Mouse (Mus musculus): ENCODE data around the gene Rbm5.

Rbm5 gene

DNA sequence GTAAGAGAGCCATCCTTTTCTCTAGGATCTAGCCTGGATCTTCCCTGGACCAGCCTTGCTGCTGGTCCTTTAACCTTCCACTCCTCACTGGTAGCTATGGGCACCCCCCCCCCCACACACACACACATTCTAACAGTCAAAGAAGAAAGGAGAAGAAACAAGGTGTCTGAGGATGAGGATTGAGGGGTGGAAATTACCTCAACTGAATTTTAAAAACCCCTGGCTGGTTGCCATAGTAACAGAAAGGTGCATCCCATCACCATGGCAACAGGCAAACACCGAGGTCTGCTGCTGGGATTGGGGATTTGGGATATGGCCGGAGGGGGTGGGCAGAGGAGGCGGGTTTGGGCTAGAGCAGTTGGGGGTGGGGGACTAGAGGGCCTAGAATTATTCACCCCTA lies 41.1 kb downstream of the Rbm5 start:
- DNase-seq (ENCODE audit: low spot score in 2 of 2), result no peak

- no peak for DNase-seq (ENCODE audit: low spot score in 2 of 2)
Observed at GRCm38 (mm10) chr9:107728919-107729670, 41.7 kb downstream of the Rbm5 start.

DNA sequence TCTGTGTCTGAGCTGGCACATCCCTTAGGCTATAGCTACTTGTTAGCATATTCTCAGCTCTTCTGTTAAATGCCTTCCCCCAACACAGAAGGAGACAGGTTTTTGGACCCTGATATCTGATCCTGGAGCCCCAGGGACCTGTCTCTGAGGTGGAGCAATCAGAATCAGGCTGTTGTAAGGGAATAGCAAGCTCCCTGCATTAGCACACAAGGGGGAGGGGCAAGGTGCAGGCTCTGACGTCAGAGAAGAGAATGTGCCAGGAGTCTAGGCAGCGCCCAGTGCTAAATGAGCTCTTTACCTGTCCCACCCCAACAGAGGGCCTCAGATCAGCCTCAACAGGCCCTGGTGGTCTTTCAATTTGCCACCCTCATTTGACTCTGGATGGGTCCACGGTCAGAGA lies 43.8 kb downstream of the Rbm5 start:
- no peak for DNase-seq (ENCODE audit: low spot score in 2 of 2)

GRCm38 (mm10) chr9:107724796-107725195 lies 46.0 kb downstream of the Rbm5 start:
- DNase-seq (ENCODE audit: low spot score in 2 of 2), result no peak

DNA sequence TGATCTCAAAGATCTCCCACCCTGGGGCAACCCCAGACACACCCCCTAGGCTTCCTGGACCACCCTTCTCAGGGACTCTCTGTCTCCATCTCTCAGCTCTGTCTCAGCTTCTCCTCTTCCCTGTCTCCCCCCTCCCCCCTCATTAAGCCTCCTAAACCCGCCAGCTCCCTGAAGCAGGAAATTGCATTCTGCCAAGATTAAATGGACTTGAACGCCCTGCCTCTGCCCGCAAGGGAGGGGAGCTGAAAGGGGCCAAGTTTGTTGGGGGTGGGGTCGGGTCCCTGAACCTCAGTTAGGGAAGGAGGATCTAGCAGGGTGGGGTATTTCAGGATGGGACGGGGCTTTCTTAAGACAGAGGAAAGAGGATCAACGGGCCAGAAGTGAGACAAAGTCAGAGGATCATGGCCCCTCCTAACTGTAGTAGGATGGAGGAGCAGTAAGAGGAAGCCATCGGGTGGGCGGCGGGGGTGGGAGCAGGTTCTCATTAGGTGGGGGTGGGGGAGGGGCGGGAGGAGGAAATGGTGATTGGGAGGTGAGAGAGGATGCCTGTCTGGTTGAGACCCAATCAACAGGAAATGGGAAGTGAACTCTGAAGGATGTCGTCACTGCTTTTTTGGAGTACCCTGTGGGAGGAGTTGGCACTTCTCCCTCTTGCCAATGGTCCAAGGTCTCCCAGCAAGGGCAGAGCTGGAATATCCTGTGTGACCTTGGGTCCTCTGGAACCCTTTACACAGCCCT lies 46.8 kb downstream of the Rbm5 start:
- DNase-seq (ENCODE audit: low spot score in 2 of 2), result no peak

- no peak for DNase-seq (ENCODE audit: low spot score in 2 of 2)
Observed at GRCm38 (mm10) chr9:107723292-107723691, 47.5 kb downstream of the Rbm5 start.

DNA sequence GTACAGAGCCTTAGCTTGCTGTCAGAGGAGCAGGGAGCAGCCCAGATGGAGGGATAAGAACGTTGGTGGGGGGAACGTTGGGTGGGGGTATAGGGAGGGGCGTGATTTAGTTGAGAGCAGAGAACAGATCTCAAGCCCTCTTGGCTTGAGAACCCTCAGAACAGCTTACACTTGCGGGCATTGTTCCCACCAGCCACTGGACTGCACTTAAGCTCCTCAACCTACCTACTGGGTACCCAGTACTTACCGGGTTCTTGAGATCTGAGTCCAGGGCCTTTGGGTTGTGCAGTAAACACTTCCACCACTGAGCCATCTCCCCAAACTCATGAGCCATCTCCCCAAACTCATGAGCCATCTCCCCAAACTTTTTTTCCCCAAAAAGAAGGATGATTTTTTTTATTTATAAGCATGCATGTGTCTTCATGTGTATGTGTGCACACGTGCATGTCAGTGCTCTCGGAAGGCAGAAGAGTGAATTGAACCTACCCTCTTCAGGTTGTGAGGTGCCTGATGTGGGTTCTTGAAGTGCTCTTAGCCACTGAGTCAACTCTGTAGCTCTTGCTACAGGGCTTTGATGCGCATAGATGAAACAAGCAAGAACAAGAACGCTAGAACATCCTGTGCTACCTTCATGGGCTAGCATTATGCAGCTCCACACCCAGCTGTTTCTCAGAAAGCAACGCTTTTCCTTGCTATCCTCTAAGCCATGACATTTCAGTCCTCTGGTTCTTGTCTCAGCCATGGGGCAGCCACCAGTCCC lies 51.8 kb downstream of the Rbm5 start:
- DNase-seq (ENCODE audit: low spot score in 2 of 2), result peak in 1 of 2 experiments; percentile 16

- DNase-seq (ENCODE audit: low spot score in 2 of 2), result no peak
Observed at GRCm38 (mm10) chr9:107716951-107717350, 53.8 kb downstream of the Rbm5 start.

DNA sequence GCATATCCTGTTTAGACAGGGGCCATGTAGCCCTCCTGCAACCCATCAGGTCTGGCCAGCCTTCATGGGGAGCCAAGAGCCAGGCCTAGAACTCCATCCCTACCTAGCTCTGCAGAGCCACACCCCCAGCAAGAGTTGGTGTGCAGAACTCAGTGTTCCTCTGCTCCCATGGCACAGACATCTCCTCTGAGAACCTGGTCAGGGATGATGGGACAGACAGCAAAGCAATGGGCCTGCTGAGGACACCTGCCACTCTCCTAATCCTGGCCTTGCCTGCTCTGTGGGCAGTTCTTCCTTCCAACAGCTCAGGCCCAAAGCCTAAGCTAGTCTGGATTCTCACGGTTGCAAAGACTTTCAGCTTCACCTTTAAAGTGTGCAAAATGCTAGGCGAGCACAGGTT lies 55.2 kb downstream of the Rbm5 start:
- DNase-seq (ENCODE audit: low spot score in 2 of 2), result no peak

DNA sequence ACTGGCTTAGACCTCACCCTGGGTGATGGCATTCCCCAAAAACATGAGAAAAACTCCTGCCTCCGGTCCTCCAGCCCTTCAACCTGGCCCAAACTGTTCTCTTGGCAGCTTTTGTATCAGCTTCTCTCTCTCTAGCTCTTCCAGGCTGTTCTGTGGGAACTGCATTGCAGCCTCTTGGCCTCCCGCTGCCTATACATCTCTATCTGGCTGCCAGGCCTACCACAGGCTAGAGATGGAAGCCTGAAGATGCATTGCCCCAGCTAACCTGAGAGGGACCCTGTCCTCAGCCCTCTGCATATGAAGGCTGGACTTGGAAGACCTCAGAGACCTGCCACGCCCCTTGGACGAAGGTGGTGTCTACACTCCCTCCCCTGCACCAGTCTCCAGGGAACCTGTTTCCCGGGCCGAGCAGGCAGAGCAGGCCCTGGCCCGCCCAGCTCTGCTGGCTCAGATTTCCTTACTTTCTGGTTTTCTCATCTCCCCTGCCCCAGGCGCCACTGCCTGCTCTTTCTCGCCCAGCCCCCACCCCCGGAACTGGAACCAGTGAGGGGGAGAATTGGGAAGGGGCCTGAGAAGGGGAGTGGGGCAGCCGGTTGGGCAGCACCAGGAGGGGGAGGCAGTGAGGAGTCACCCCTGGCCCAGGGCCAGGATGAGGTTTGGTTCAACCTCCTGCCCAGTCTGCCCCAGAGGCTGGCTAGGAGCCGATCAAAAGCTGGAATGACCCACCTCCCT lies 56.4 kb downstream of the Rbm5 start:
- DNase-seq (ENCODE audit: low spot score in 2 of 2), result no peak

DNA sequence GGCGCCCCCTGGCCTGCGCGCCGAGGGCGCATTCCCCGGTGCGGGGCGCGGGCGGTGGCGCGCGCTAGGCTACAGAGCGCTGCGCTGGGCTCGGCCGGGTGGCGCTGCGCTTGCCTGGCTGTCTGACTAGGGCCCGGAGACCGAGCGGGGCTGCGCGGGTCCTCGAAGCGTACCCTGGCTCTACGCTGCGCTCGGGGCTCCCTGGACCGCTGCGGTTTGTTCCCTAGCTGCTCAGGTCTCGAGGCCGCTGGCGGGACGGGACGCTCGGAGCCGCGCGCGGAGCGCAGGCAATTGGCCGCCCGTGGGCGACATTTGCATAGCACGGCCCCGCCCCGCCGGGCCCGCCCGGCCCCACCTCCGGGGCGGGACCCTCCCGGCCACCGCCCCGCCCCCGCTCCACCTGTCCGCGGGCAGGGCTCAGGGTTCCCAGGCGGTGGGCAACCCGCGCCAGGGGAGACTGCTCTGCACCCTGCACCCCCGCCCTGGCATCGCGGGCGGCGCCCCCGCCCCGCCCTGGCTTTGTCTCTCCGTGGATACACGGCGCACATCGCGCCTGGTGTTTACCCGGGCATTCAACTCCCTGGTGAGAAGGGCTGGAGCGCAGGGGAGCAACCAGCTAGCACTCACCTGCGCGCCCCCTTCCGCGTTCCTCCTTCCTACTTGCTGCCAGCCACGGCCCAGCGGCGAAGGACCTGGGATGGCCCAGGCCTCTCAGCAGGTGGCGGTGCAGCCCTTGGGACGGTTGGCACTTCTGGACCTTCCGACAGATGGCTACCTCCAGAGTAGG lies 60.9 kb downstream of the Rbm5 start, which contains the start of gene Sema3f:
Sema3f (minus strand) TSS at position 779 of the 787 bp plus-strand sequence.
- peak; percentile 72 to 82 for DNase-seq (ENCODE audit: low spot score in 2 of 2)

GRCm38 (mm10) chr9:107709096-107709696 lies 61.6 kb downstream of the Rbm5 start:
- DNase-seq (ENCODE audit: low spot score in 2 of 2), result no peak

DNA sequence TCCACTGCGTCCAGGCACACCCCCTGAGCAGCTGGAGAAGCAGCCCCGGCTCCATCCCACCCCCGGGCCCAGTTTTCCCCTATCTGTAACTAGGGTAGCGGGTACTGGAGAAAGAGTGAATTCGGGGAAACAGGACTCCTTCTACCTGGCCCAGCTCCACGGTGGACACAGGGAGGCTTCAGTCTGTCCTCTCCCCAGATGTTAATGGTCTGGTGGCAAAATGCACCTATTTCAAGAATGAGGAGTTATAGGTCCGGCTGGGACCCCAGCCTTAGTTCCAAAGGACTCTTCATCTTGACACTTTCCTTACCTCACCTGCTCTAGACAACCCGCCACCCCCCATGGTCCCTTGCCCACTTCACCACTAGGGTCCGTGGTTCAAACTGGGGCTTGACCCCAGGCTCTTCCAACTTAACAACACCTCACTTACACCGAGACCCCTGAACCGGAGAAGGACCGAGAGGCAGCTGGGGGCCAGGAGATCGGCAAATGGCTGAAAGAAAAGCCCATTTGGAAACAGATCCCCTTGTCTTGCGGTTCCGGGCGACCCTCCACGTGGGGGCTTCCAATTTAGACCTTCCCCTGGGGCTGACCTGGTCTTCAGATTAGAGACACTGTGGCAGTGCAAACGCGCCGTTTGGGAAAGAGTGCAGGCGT lies 62.2 kb downstream of the Rbm5 start:
- no peak for DNase-seq (ENCODE audit: low spot score in 2 of 2)

GRCm38 (mm10) chr9:107707701-107708438 lies 62.9 kb downstream of the Rbm5 start:
- DNase-seq (ENCODE audit: low spot score in 2 of 2), result no peak

GRCm38 (mm10) chr9:107706781-107707211 lies 64.0 kb downstream of the Rbm5 start:
- DNase-seq (ENCODE audit: low spot score in 2 of 2), result no peak

GRCm38 (mm10) chr9:107703337-107704122 lies 67.3 kb downstream of the Rbm5 start:
- no peak for DNase-seq (ENCODE audit: low spot score in 2 of 2)

DNA sequence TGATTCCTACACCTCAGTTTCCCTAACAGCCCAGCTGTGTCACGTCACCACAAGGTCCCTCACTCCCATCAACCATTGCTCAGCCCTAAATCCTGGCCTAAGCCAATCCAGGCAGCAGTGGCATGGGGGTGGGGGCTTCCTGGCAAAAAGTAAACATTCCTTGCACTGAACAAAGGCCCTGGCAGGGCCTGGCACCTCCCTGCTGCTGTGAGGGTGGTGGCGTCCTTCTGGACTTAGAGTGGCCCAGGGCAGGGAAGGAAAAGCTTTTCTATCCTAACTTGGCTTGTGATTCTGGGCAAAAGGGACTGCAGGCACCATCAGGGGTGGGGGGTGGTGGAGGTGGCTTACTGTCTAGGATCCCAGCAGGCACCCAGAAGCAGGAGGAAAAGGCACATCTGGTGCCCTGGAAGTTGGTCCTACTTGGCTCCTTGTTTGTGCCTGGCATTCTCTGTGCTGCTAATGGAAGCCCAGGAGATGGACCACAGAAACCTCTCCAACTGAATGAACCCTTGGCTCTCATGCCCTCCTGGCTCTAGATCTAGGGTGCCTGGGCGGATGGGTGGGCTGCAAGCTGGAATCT lies 68.1 kb downstream of the Rbm5 start:
- no peak for DNase-seq (ENCODE audit: low spot score in 2 of 2)

GRCm38 (mm10) chr9:107701594-107701993 lies 69.2 kb downstream of the Rbm5 start:
- DNase-seq (ENCODE audit: low spot score in 2 of 2), result no peak
